In the genomic region with DNA sequence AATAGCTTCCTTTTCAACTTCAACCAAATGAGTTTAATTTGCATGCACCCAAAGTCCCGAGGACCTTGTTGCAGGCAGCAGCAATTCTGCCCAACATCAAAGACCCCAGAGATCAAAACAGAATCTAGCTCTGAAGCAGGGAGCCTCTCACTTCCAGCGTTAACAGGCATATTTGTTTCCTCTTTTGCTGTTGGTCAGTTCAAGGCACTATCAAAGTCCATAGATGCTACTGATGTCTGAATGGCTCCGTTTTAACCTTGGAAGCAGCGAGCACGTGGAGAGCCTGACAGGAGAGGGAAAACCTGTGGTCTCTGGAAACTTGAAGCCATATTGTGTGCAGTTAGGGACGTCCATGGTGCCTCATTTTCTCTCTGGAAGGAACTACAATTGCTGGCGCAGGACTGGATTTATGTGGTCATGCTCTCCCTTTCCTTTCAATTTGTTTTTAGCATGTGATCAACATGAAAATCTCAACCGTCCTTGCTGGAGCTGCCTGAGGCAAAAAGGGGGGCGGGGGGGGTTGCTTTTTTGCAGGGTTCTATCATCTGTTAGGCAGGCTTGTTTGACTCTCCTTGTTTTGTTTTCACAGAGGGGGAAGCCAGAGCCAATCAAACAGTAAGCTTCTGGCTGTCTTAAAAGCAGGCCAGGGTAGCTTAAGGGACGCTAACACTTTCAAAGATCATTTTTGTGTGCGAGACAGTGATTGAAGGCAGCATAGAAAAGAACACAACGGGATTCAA, we compare ENCODE assay signal across 11 mouse cellular contexts.
DNase-seq lines count a peak whose midpoint lies in the region; ATAC-seq and TF ChIP-seq lines count a peak whose summit lies in the region.
"Had no signal": no experiment of that assay in that cellular context is flagged by ENCODE, and none has a peak within 500 bp of the region (broad histone marks: within the 10 kb centered on the region; RNA-seq: fewer than 3 reads in every experiment).

No protein-coding gene starts in this region.

- TF ChIP-seq POLR2A in kidney, adult 2 months (IDR thresholded peaks at IDR 0.05; ENCODE audit: low read depth, low read length) = no peak

- H3K4me2 ChIP-seq in embryonic facial prominence, embryonic 11.5 days (ENCODE audit: low read depth, low read length) = no peak overlapping the region
- H3K4me2 ChIP-seq in intestine, embryonic 15.5 days (replicated peaks) = peak overlapping the region; percentile 36
- H3K4me2 ChIP-seq in neural tube, embryonic 15.5 days = peak overlapping the region; percentile 40

- H3K27me3 ChIP-seq in kidney, adult 2 months (replicated peaks; ENCODE audit: control insufficient read depth, insufficient read depth, low read length) = no peaks in the 10 kb centered on the region; the same call in 1 of the 2 replicates
- H3K27me3 ChIP-seq in embryonic facial prominence, embryonic 11.5 days (ENCODE audit: control insufficient read depth, insufficient read depth, low read length) = no peaks in the 10 kb centered on the region
- no peaks in the 10 kb centered on the region for H3K27me3 ChIP-seq in intestine, embryonic 15.5 days (replicated peaks)
- H3K27me3 ChIP-seq in neural tube, embryonic 15.5 days (replicated peaks) = no peaks in the 10 kb centered on the region
- H3K27me3 ChIP-seq: Patski had no signal

- peak; percentile 1 to 7 for DNase-seq in kidney, postnatal 4 days
- no peak for DNase-seq in kidney, adult 2 months
- DNase-seq in embryonic facial prominence, embryonic 11.5 days (ENCODE audit: low spot score) = peak; percentile 40
- DNase-seq in ovary, postnatal 14 days (ENCODE audit: low spot score) = no peak
- no peak for DNase-seq in c-Kit-positive CD71-positive TER-119-positive erythroid progenitor cells, embryonic 14.5 days (ENCODE audit: low spot score)
- DNase-seq in spleen, postnatal 14 days (ENCODE audit: low spot score in 2 of 2) = no peak
- DNase-seq: layer of hippocampus, adult 9-11 months had no signal

- no peak overlapping the region for H3K9ac ChIP-seq in embryonic facial prominence, embryonic 11.5 days (replicated peaks; ENCODE audit: low read length)
- no peak overlapping the region for H3K9ac ChIP-seq in intestine, embryonic 15.5 days
- no peak overlapping the region for H3K9ac ChIP-seq in neural tube, embryonic 15.5 days (replicated peaks)

- no peak for TF ChIP-seq CTCF in kidney, adult 2 months (conservative IDR thresholded peaks at IDR 0.05; ENCODE audit: insufficient read depth, insufficient read length, low read depth, low read length)

- H3K27ac ChIP-seq in kidney, adult 2 months (ENCODE audit: insufficient read depth, low read depth, low read length) = no peak overlapping the region
- H3K27ac ChIP-seq in embryonic facial prominence, embryonic 11.5 days (replicated peaks; ENCODE audit: low read depth, low read length) = no peak overlapping the region; the same call in 1 of the 2 replicates
- H3K27ac ChIP-seq in intestine, embryonic 15.5 days = no peak overlapping the region
- peak overlapping the region; percentile 69 for H3K27ac ChIP-seq in neural tube, embryonic 15.5 days (replicated peaks)

- no peak overlapping the region for H3K4me3 ChIP-seq in kidney, adult 2 months (ENCODE audit: insufficient read depth, low read depth, low read length)
- H3K4me3 ChIP-seq in embryonic facial prominence, embryonic 11.5 days (ENCODE audit: low read depth, low read length) = no peak overlapping the region
- H3K4me3 ChIP-seq in intestine, embryonic 15.5 days (replicated peaks) = no peak overlapping the region
- H3K4me3 ChIP-seq in neural tube, embryonic 15.5 days (replicated peaks) = 0 out of 2 replicates have a peak overlapping the region, but pooled peaks have one; percentile 1
- H3K4me3 ChIP-seq: erythroblast, embryonic 14.5 days had no signal

- WGBS in kidney, adult 2 months = 31% methylated on average over 12 of the region's 12 CpGs
- WGBS in embryonic facial prominence, embryonic 11.5 days = 25% methylated on average over 12 of the region's 12 CpGs
- 37% methylated on average over 12 of the region's 12 CpGs for WGBS in intestine, embryonic 15.5 days
- 10% methylated on average over 12 of the region's 12 CpGs for WGBS in neural tube, embryonic 15.5 days

- ATAC-seq in embryonic facial prominence, embryonic 11.5 days (replicated peaks; ENCODE audit: insufficient number of reproducible peaks, low FRiP score, low TSS enrichment, low read depth) = peak; percentile 91
- no peak for ATAC-seq in intestine, embryonic 15.5 days
- ATAC-seq in neural tube, embryonic 15.5 days (ENCODE audit: low FRiP score) = peak; percentile 68; the same call in 1 of the 2 replicates
- ATAC-seq: Patski had no signal

- 0 out of 2 replicates have a peak, but pooled peaks cover 2% of the 10 kb centered on the region for H3K4me1 ChIP-seq in kidney, adult 2 months (ENCODE audit: control insufficient read depth, insufficient read depth, low read length)
- H3K4me1 ChIP-seq in embryonic facial prominence, embryonic 11.5 days (ENCODE audit: control insufficient read depth, insufficient read depth, low read length) = no peaks in the 10 kb centered on the region
- H3K4me1 ChIP-seq in intestine, embryonic 15.5 days (replicated peaks) = peaks cover 6% of the 10 kb centered on the region; the same call in 1 of the 2 replicates
- H3K4me1 ChIP-seq in neural tube, embryonic 15.5 days = peaks cover 20% of the 10 kb centered on the region

- no peaks in the 10 kb centered on the region for H3K9me3 ChIP-seq in embryonic facial prominence, embryonic 11.5 days (replicated peaks; ENCODE audit: control insufficient read depth, low read length)
- H3K9me3 ChIP-seq in intestine, embryonic 15.5 days = no peaks in the 10 kb centered on the region
- no peaks in the 10 kb centered on the region for H3K9me3 ChIP-seq in neural tube, embryonic 15.5 days (replicated peaks)

- no peaks in the 10 kb centered on the region for H3K36me3 ChIP-seq in kidney, adult 2 months (ENCODE audit: control insufficient read depth, insufficient read depth, low read length)
- H3K36me3 ChIP-seq in embryonic facial prominence, embryonic 11.5 days (replicated peaks; ENCODE audit: control insufficient read depth, insufficient read depth, low read depth, low read length) = no peaks in the 10 kb centered on the region
- no peaks in the 10 kb centered on the region for H3K36me3 ChIP-seq in intestine, embryonic 15.5 days
- no peaks in the 10 kb centered on the region for H3K36me3 ChIP-seq in neural tube, embryonic 15.5 days

Comparison
In these comparisons a context has a peak if more than half of its experiments do, and no peak if none do; other contexts are left out.
1. DNase-seq: peak in kidney, postnatal 4 days (2 of 2) and embryonic facial prominence, embryonic 11.5 days (single experiment); none in kidney, adult 2 months (single experiment), ovary, postnatal 14 days (single experiment), c-Kit-positive CD71-positive TER-119-positive erythroid progenitor cells, embryonic 14.5 days (single experiment) and spleen, postnatal 14 days (0 of 2).